Mouse (Mus musculus): Measurements from ENCODE around the gene Slc9c1. TPM values are rescaled to one million over a fixed set of nuclear protein-coding genes. Genes with fewer than 3 reads are reported as not detected.

Slc9c1 gene
- polyA plus RNA-seq, 2 experiments = not detected

DNA sequence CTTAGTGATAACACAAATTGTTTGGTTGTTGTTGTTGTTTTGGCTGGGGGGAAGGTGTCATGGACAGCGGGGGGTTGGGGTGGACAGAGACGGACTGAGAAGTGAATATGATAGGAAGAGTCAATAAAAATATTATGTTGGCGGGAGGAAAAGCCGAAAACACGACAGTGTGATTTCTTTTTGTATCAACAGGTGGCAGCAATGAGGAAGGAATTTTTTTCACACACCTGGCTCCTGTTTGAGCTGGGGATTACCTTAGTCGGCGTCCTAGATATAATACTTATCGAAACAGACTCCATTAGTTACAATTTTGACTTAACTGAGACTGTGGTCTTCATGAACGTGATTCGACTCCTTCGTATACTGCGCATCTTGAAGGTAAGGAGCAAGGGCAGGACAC is 44.8 kb downstream of the Slc9c1 start:
- no peaks in the 10 kb centered on the region for H3K4me1 ChIP-seq (ENCODE audit: control insufficient read depth, insufficient read depth, low read length)
- H3K27me3 ChIP-seq (ENCODE audit: control insufficient read depth, insufficient read depth, low read length) = no peaks in the 10 kb centered on the region
- no peak for TF ChIP-seq POLR2A (IDR thresholded peaks at IDR 0.05; ENCODE audit: borderline replicate concordance, extremely low read depth, insufficient read depth, insufficient read length)
- 59% methylated on average over 12 of the region's 12 CpGs for WGBS
- no peak overlapping the region for H3K9ac ChIP-seq (ENCODE audit: low read depth, low read length, severe bottlenecking)
- ATAC-seq (ENCODE audit: low FRiP score, low read depth) = no peak
- H3K36me3 ChIP-seq (ENCODE audit: control insufficient read depth, insufficient read depth, low read length) = no peaks in the 10 kb centered on the region
- DNase-seq (ENCODE audit: low spot score) = no peak
- H3K9me3 ChIP-seq (ENCODE audit: control insufficient read depth, low read length) = no peaks in the 10 kb centered on the region
- H3K27ac ChIP-seq (replicated peaks; ENCODE audit: low read depth, low read length) = no peak overlapping the region
- no peak overlapping the region for H3K4me2 ChIP-seq (replicated peaks; ENCODE audit: low read depth, low read length, severe bottlenecking)
- no peak overlapping the region for H3K4me3 ChIP-seq (replicated peaks; ENCODE audit: low read length)

DNA sequence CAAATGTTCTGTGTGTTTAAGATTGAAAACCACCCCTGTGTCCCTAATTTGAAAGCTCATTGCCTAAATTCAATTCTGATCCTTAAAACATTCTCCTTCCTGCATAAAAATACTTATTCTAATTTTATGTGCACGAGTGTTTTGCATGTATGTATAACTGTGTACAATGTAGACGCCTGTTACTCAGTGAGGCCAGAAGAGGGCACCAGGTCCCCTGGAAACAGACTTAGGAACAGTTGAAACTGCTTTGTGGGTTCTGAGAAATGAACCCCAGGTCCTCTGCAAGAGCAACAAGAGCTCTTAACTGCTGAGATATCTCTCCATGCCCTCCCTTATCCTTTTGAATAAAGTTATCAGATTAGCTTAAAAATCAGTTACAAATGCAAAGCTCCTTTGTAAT is 47.4 kb downstream of the Slc9c1 start:
- Histone ChIP-seq H3K9ac (ENCODE audit: low read depth, low read length, severe bottlenecking) (no peak overlapping the region), H3K4me1 (ENCODE audit: control insufficient read depth, insufficient read depth, low read length) (no peaks in the 10 kb centered on the region), H3K4me3 (replicated peaks; ENCODE audit: low read length) (no peak overlapping the region), H3K27me3 (ENCODE audit: control insufficient read depth, insufficient read depth, low read length) (no peaks in the 10 kb centered on the region), H3K4me2 (replicated peaks; ENCODE audit: low read depth, low read length, severe bottlenecking) (no peak overlapping the region), H3K27ac (replicated peaks; ENCODE audit: low read depth, low read length) (no peak overlapping the region), H3K9me3 (ENCODE audit: control insufficient read depth, low read length) (no peaks in the 10 kb centered on the region), H3K36me3 (ENCODE audit: control insufficient read depth, insufficient read depth, low read length) (no peaks in the 10 kb centered on the region)
- 15% methylated on average over 2 of the region's 2 CpGs for WGBS
- TF ChIP-seq POLR2A (IDR thresholded peaks at IDR 0.05; ENCODE audit: borderline replicate concordance, extremely low read depth, insufficient read depth, insufficient read length) = no peak
- ATAC-seq (ENCODE audit: low FRiP score, low read depth) = no peak
- DNase-seq (ENCODE audit: low spot score) = no peak

DNA sequence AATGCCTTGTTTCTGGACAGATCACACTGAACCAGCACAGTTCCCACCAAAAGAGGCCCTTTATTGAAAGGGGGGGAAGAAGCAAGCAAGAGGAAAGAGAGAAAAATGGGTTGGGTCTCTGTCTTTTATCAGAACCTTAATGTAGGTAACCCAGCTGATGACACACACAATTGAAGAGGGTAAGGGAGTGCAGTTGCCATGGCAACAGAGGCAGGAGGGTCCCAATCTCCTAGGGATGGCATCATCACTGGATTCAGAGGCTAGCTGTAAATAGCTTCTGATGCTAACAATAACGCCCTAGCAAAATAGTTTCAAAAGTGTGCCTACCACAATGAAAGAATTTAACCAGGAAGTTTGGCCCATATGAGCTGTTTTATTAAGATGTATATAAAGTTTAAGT is 58.5 kb downstream of the Slc9c1 start:
- H3K9ac ChIP-seq (ENCODE audit: low read depth, low read length, severe bottlenecking) = no peak overlapping the region
- H3K9me3 ChIP-seq (ENCODE audit: control insufficient read depth, low read length) = no peaks in the 10 kb centered on the region
- no peak overlapping the region for H3K4me3 ChIP-seq (replicated peaks; ENCODE audit: low read length)
- H3K4me1 ChIP-seq (ENCODE audit: control insufficient read depth, insufficient read depth, low read length) = no peaks in the 10 kb centered on the region
- ATAC-seq (ENCODE audit: low FRiP score, low read depth) (no peak), DNase-seq (ENCODE audit: low spot score) (no peak)
- no peaks in the 10 kb centered on the region for H3K27me3 ChIP-seq (ENCODE audit: control insufficient read depth, insufficient read depth, low read length)
- 62% methylated on average over 1 of the region's 1 CpGs for WGBS
- H3K27ac ChIP-seq (replicated peaks; ENCODE audit: low read depth, low read length) = no peak overlapping the region
- TF ChIP-seq POLR2A (IDR thresholded peaks at IDR 0.05; ENCODE audit: borderline replicate concordance, extremely low read depth, insufficient read depth, insufficient read length) = no peak
- H3K4me2 ChIP-seq (replicated peaks; ENCODE audit: low read depth, low read length, severe bottlenecking) = no peak overlapping the region
- H3K36me3 ChIP-seq (ENCODE audit: control insufficient read depth, insufficient read depth, low read length) = no peaks in the 10 kb centered on the region

DNA sequence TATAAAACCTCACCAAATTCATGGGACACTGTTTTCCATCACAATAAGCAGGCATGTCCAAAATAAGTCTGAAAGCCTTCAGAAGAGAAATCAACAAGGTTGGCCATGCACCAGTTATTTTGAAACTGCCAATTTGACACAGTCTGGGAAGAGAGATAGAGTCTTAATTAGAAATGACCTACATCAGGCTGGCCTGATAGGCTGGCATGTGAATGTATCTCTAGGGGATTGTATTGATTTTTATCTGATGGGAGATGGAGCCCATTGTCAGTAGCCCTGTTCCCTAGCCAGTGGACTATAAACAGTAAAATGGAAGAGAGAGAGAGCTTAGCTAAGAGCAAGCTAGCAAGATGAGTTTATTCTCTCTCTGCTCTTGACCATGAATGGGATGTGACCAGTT is 60.4 kb downstream of the Slc9c1 start:
- Histone ChIP-seq H3K36me3 (ENCODE audit: control insufficient read depth, insufficient read depth, low read length) (no peaks in the 10 kb centered on the region), H3K9ac (ENCODE audit: low read depth, low read length, severe bottlenecking) (no peak overlapping the region), H3K27ac (replicated peaks; ENCODE audit: low read depth, low read length) (no peak overlapping the region), H3K9me3 (ENCODE audit: control insufficient read depth, low read length) (no peaks in the 10 kb centered on the region), H3K4me2 (replicated peaks; ENCODE audit: low read depth, low read length, severe bottlenecking) (no peak overlapping the region), H3K27me3 (ENCODE audit: control insufficient read depth, insufficient read depth, low read length) (no peaks in the 10 kb centered on the region), H3K4me1 (ENCODE audit: control insufficient read depth, insufficient read depth, low read length) (0 out of 2 replicates have a peak, but pooled peaks cover 2% of the 10 kb centered on the region), H3K4me3 (replicated peaks; ENCODE audit: low read length) (no peak overlapping the region)
- no peak for TF ChIP-seq POLR2A (IDR thresholded peaks at IDR 0.05; ENCODE audit: borderline replicate concordance, extremely low read depth, insufficient read depth, insufficient read length)
- ATAC-seq (ENCODE audit: low FRiP score, low read depth) (no peak), DNase-seq (ENCODE audit: low spot score) (no peak)

DNA sequence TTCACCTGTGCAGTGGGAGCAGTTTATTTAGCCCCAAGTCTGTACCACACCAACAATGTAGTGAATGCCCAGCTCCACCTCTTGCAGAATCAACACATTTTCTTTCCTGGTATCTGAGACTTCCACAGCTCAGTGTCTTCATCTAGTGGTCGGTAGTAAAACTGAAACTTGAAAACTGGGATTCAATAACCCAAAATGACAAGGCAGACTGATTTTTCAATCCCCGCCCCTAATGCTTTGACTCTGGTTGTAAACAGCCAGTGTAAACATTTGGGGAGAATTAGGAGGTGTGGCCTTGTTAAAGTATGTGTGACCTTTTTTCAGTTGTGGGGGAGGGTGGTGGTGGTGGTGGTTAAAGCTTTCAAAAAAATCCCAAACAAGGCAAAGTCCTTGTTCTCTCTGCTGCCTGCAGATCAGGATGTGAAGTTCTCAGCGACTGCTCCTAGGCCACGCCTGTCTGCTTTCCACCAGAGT is 73.4 kb downstream of the Slc9c1 start:
- no peak overlapping the region for H3K9ac ChIP-seq (ENCODE audit: low read depth, low read length, severe bottlenecking)
- no peaks in the 10 kb centered on the region for H3K4me1 ChIP-seq (ENCODE audit: control insufficient read depth, insufficient read depth, low read length)
- H3K4me3 ChIP-seq (replicated peaks; ENCODE audit: low read length) = no peak overlapping the region
- ATAC-seq (ENCODE audit: low FRiP score, low read depth) = no peak; the same call in 1 of the 2 replicates
- TF ChIP-seq POLR2A (IDR thresholded peaks at IDR 0.05; ENCODE audit: borderline replicate concordance, extremely low read depth, insufficient read depth, insufficient read length) = no peak
- no peaks in the 10 kb centered on the region for H3K9me3 ChIP-seq (ENCODE audit: control insufficient read depth, low read length)
- H3K27ac ChIP-seq (replicated peaks; ENCODE audit: low read depth, low read length) = no peak overlapping the region
- no peaks in the 10 kb centered on the region for H3K36me3 ChIP-seq (ENCODE audit: control insufficient read depth, insufficient read depth, low read length)
- H3K4me2 ChIP-seq (replicated peaks; ENCODE audit: low read depth, low read length, severe bottlenecking) = no peak overlapping the region
- no peaks in the 10 kb centered on the region for H3K27me3 ChIP-seq (ENCODE audit: control insufficient read depth, insufficient read depth, low read length)
- DNase-seq (ENCODE audit: low spot score) = peak; percentile 22
- WGBS = 27% methylated on average over 4 of the region's 4 CpGs

DNA sequence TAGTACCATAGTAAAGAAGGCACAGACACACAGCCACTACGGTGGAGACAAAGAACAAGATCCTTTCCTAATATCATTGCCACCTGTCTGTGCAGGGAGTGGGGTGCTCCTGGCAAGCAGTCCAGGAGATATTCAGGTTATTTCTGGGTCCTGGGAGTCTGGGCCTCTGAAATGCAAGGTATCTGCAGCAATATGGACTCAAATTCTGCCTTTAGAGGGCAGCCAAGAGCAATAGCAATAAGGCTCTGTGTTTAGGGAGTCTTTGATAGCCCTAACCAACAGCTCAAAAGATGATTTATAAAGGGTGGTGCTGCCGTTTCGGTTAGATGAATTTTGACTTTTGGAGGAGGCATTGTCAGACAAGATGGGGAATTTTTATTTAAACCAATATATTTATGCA is 74.2 kb downstream of the Slc9c1 start:
- no peaks in the 10 kb centered on the region for H3K4me1 ChIP-seq (ENCODE audit: control insufficient read depth, insufficient read depth, low read length)
- TF ChIP-seq POLR2A (IDR thresholded peaks at IDR 0.05; ENCODE audit: borderline replicate concordance, extremely low read depth, insufficient read depth, insufficient read length) = no peak
- 70% methylated on average over 3 of the region's 3 CpGs for WGBS
- no peak overlapping the region for H3K27ac ChIP-seq (replicated peaks; ENCODE audit: low read depth, low read length)
- H3K9me3 ChIP-seq (ENCODE audit: control insufficient read depth, low read length) = no peaks in the 10 kb centered on the region
- no peak overlapping the region for H3K4me3 ChIP-seq (replicated peaks; ENCODE audit: low read length)
- no peak overlapping the region for H3K4me2 ChIP-seq (replicated peaks; ENCODE audit: low read depth, low read length, severe bottlenecking)
- ATAC-seq (ENCODE audit: low FRiP score, low read depth) (no peak), DNase-seq (ENCODE audit: low spot score) (no peak)
- H3K36me3 ChIP-seq (ENCODE audit: control insufficient read depth, insufficient read depth, low read length) = no peaks in the 10 kb centered on the region
- no peak overlapping the region for H3K9ac ChIP-seq (ENCODE audit: low read depth, low read length, severe bottlenecking)
- H3K27me3 ChIP-seq (ENCODE audit: control insufficient read depth, insufficient read depth, low read length) = no peaks in the 10 kb centered on the region

Measured in limb, embryonic 14.5 days (tissue).